Mouse (Mus musculus) liver, embryonic 16.5 days (tissue): ENCODE data around the gene Ppp1r14b. TPM values are rescaled to one million over a fixed set of nuclear protein-coding genes. Genes with fewer than 3 reads are reported as not detected.

Experiments used
- ATAC-seq: fragments of 200-750 bp; cut with Nextera tagmentation; 2 replicates; pipeline ENCODE4 v1.8.0; 2017; ENCODE audit warnings: low read depth, mild to moderate bottlenecking, moderate number of reproducible peaks, moderate library complexity
- H3K27ac ChIP-seq: fragments of 300-500 bp; sonication (generic); 2 replicates; pipeline ENCODE4 v1.5.1; 2014; ENCODE audit warnings: mild to moderate bottlenecking, low read length
- H3K27me3 ChIP-seq: fragments of 300-500 bp; sonication (generic); 2 replicates; pipeline ENCODE4 v1.6.1; 2014; ENCODE audit warnings: low read depth, low read length, mixed read lengths; ENCODE audit not compliant: control insufficient read depth, insufficient read depth
- H3K36me3 ChIP-seq: fragments of 300-500 bp; sonication (generic); 2 replicates; pipeline ENCODE4 v1.6.1; 2014; ENCODE audit warnings: mild to moderate bottlenecking; ENCODE audit not compliant: control insufficient read depth, insufficient read depth
- H3K4me1 ChIP-seq: fragments of 300-500 bp; sonication (generic); 2 replicates; pipeline ENCODE4 v1.6.1; 2014; ENCODE audit warnings: low read depth, low read length, mixed read lengths; ENCODE audit not compliant: control insufficient read depth
- H3K4me2 ChIP-seq: fragments of 300-500 bp; sonication (generic); 2 replicates; pipeline ENCODE4 v1.6.1; 2014; ENCODE audit warnings: low read depth, low read length, mixed read lengths
- H3K4me3 ChIP-seq: fragments of 300-500 bp; sonication (generic); 2 replicates; pipeline ENCODE4 v1.5.1; 2014; ENCODE audit warnings: low read depth, mild to moderate bottlenecking, low read length
- H3K9ac ChIP-seq: fragments of 300-500 bp; sonication (generic); 2 replicates; pipeline ENCODE4 v1.6.1; 2014; ENCODE audit warnings: low read depth, low read length
- H3K9me3 ChIP-seq: fragments of 300-500 bp; sonication (generic); replicated peaks from 2 replicates; pipeline ENCODE4 v1.6.1; 2016; ENCODE audit warnings: low read length; ENCODE audit not compliant: control insufficient read depth
- WGBS: fragments of 180-500 bp; shearing (Covaris S2); extraction: QIAGEN DNeasy Blood & Tissue Kit; methylation state at CpG from one replicate; pipeline ENCODE4 v1.1.7; 2014; ENCODE audit not compliant: insufficient replicate concordance; 5-methylcytosine and 5-hydroxymethylcytosine counted together
- polyA plus RNA-seq: library from polyadenylated mRNA; unstranded; fragments of >200 nt; fragmentation: Nextera tagmentation; extraction: Ambion mirVana; gene quantifications from 2 replicates; pipeline ENCODE4 v1.2.1, GENCODE M21; 2015

Ppp1r14b gene
- polyA plus RNA-seq, 1 experiment from 2014 or later: 17.4 TPM

GRCm38 (mm10) chr19:6951994-6952711 is 22.6 kb upstream of the Ppp1r14b start:
- peak overlapping the region; percentile 74 for H3K9ac ChIP-seq
- peak; percentile 42 for ATAC-seq
- H3K27ac ChIP-seq: peak overlapping the region; percentile 94
- WGBS: 2% methylated on average over 31 of the region's 31 CpGs
- H3K27me3 ChIP-seq: no peaks in the 10 kb centered on the region
- peak overlapping the region; percentile 72 for H3K4me3 ChIP-seq
- peaks cover 28% of the 10 kb centered on the region for H3K4me1 ChIP-seq
- H3K36me3 ChIP-seq: no peaks in the 10 kb centered on the region; the same call in 1 of the 2 replicates
- H3K4me2 ChIP-seq: peak overlapping the region; percentile 96
- no peaks in the 10 kb centered on the region for H3K9me3 ChIP-seq

GRCm38 (mm10) chr19:6952712-6953037 is 22.1 kb upstream of the Ppp1r14b start:
- H3K27ac ChIP-seq: peak overlapping the region; percentile 94
- H3K27me3 ChIP-seq: no peaks in the 10 kb centered on the region
- WGBS: 4% methylated on average over 3 of the region's 3 CpGs
- H3K9ac ChIP-seq: peak overlapping the region; percentile 74
- no peaks in the 10 kb centered on the region; the same call in 1 of the 2 replicates for H3K36me3 ChIP-seq
- ATAC-seq: no peak
- H3K4me3 ChIP-seq: peak overlapping the region; percentile 72
- H3K9me3 ChIP-seq: no peaks in the 10 kb centered on the region
- peak overlapping the region; percentile 96 for H3K4me2 ChIP-seq
- H3K4me1 ChIP-seq: peaks cover 28% of the 10 kb centered on the region

- Histone ChIP-seq H3K4me2 (no peak overlapping the region), H3K4me3 (no peak overlapping the region), H3K27ac (no peak overlapping the region), H3K4me1 (peaks cover 28% of the 10 kb centered on the region), H3K9ac (no peak overlapping the region), H3K36me3 (no peaks in the 10 kb centered on the region; the same call in none of the 2 replicates), H3K27me3 (no peaks in the 10 kb centered on the region), H3K9me3 (no peaks in the 10 kb centered on the region)
- ATAC-seq: no peak
- WGBS: 65% methylated on average over 9 of the region's 9 CpGs
Observed at GRCm38 (mm10) chr19:6954046-6954445, 20.7 kb upstream of the Ppp1r14b start.

- WGBS: 73% methylated on average over 7 of the region's 7 CpGs
- no peak for ATAC-seq
- H3K36me3 ChIP-seq: peaks cover 7% of the 10 kb centered on the region
Observed at GRCm38 (mm10) chr19:6955424-6955823, 19.3 kb upstream of the Ppp1r14b start.

GRCm38 (mm10) chr19:6956461-6956860 is 18.3 kb upstream of the Ppp1r14b start:
- Histone ChIP-seq H3K27ac (no peak overlapping the region), H3K27me3 (no peaks in the 10 kb centered on the region), H3K4me3 (no peak overlapping the region), H3K4me1 (peaks cover 12% of the 10 kb centered on the region), H3K36me3 (peaks cover 7% of the 10 kb centered on the region), H3K9me3 (no peaks in the 10 kb centered on the region), H3K4me2 (no peak overlapping the region), H3K9ac (no peak overlapping the region)
- 61% methylated on average over 10 of the region's 10 CpGs for WGBS
- ATAC-seq: no peak

More at GRCm38 (mm10) chr19:6955424-6955823, 19.3 kb upstream of the Ppp1r14b start:
- Histone ChIP-seq H3K27me3 (no peaks in the 10 kb centered on the region), H3K9me3 (no peaks in the 10 kb centered on the region), H3K27ac (no peak overlapping the region), H3K9ac (no peak overlapping the region), H3K4me1 (peaks cover 17% of the 10 kb centered on the region), H3K4me2 (no peak overlapping the region), H3K4me3 (no peak overlapping the region)

- 9% methylated on average over 15 of the region's 15 CpGs for WGBS
- H3K4me1 ChIP-seq: peaks cover 30% of the 10 kb centered on the region
- H3K4me3 ChIP-seq: peak overlapping the region; percentile 70
- peak overlapping the region; percentile 78 for H3K9ac ChIP-seq
- H3K4me2 ChIP-seq: peak overlapping the region; percentile 93
- no peaks in the 10 kb centered on the region for H3K9me3 ChIP-seq
- ATAC-seq: no peak
- 0 out of 2 replicates have a peak, but pooled peaks cover 2% of the 10 kb centered on the region for H3K36me3 ChIP-seq
- peaks cover 5% of the 10 kb centered on the region for H3K27me3 ChIP-seq
- no peak overlapping the region for H3K27ac ChIP-seq
Observed at GRCm38 (mm10) chr19:6968491-6969271, 6.1 kb upstream of the Ppp1r14b start.

- Histone ChIP-seq H3K4me1 (peaks cover 36% of the 10 kb centered on the region), H3K9ac (peak overlapping the region; percentile 78), H3K27me3 (peaks cover 5% of the 10 kb centered on the region), H3K4me3 (peak overlapping the region; percentile 70), H3K4me2 (peak overlapping the region; percentile 93), H3K9me3 (no peaks in the 10 kb centered on the region), H3K36me3 (0 out of 2 replicates have a peak, but pooled peaks cover 2% of the 10 kb centered on the region), H3K27ac (no peak overlapping the region)
- no peak; the same call in 1 of the 2 replicates for ATAC-seq
- under 1% methylated on average over 20 of the region's 20 CpGs for WGBS
Observed at GRCm38 (mm10) chr19:6969291-6969664, 5.5 kb upstream of the Ppp1r14b start.

GRCm38 (mm10) chr19:6969665-6970381 is 4.9 kb upstream of the Ppp1r14b start:
- 1% methylated on average over 55 of the region's 55 CpGs for WGBS
- H3K27ac ChIP-seq: no peak overlapping the region
- peak; percentile 81 for ATAC-seq

More at GRCm38 (mm10) chr19:6969665-6970381, 4.9 kb upstream of the Ppp1r14b start:
- Histone ChIP-seq H3K27me3 (peaks cover 5% of the 10 kb centered on the region), H3K36me3 (0 out of 2 replicates have a peak, but pooled peaks cover 2% of the 10 kb centered on the region), H3K4me1 (peaks cover 41% of the 10 kb centered on the region), H3K9me3 (no peaks in the 10 kb centered on the region), H3K4me2 (peak overlapping the region; percentile 93), H3K4me3 (peak overlapping the region; percentile 70), H3K9ac (peak overlapping the region; percentile 78)
